Mouse (Mus musculus): ENCODE data around the gene Rtp1. TPM values are rescaled to one million over a fixed set of nuclear protein-coding genes. Genes with fewer than 3 reads are reported as not detected.

The Rtp1 gene
- total RNA-seq, 2 experiments from 2014 or later = not detected

DNA sequence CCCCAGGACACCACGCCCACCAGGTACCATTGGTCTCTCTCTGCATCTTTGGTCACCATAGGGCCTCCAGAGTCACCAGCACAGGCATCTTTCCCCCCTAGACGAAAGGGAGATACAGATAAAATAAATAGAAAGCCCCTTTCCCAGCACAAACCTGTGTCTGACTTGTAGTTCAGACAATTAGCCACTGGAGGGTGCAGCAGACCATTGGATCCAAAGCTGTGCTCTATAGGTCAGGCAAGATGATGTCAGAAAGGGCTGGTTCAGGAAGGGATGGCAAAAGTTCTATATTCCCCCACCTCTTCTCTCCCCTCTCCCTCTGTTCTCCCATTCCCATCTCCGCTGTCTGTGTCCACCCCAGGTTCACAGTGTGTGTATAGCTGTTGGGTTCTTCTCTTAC is 23.5 kb downstream of the Rtp1 start:
- peak; percentile 52 to 75 for DNase-seq
- intact Hi-C loops (cut with DNase I) = loop anchor here (1.0 to 5.0 kb wide), 4 partner anchors 45 to 500 kb away; no protein-coding TSS in a partner anchor

GRCm38 (mm10) chr16:23454376-23454775 is 25.4 kb downstream of the Rtp1 start:
- DNase-seq = no peak
- intact Hi-C loops (cut with DNase I) = loop anchor here (5.0 kb wide), 2 partner anchors 43 to 498 kb away; no protein-coding TSS in a partner anchor

DNA sequence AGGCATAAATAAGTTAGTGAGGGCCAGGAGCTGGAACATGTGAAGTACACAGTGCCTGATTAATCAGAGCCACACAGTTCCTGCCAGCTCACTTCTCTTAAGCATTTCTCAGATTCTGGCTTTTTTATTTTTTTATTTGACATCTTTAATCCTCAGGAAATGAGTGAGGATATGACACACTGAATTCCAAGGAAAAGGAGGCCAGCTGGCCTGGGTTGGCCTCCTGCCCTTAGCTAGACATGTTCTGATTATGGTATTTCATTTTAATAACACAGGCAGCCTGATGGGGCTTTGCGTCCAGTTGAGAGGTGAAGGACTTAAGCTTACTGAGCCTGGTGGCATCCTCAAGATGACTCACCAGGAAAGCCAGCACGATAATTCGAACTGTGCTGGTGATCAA is 27.6 kb downstream of the Rtp1 start:
- peak; percentile 60 to 72 for DNase-seq
- intact Hi-C loops (cut with DNase I) = no loop called here

- DNase-seq = no peak
- intact Hi-C loops (cut with DNase I) = no loop called here
Measured at GRCm38 (mm10) chr16:23457338-23457737, 28.4 kb downstream of the Rtp1 start.

- no peak for DNase-seq
- intact Hi-C loops (cut with DNase I) = no loop called here
Measured at GRCm38 (mm10) chr16:23458906-23459588, 30.1 kb downstream of the Rtp1 start.

- intact Hi-C loops (cut with DNase I) = no loop called here
- no peak for DNase-seq
Measured at GRCm38 (mm10) chr16:23463671-23464347, 34.9 kb downstream of the Rtp1 start.

GRCm38 (mm10) chr16:23471551-23471950 is 42.6 kb downstream of the Rtp1 start:
- DNase-seq = no peak
- intact Hi-C loops (cut with DNase I) = no loop called here

DNA sequence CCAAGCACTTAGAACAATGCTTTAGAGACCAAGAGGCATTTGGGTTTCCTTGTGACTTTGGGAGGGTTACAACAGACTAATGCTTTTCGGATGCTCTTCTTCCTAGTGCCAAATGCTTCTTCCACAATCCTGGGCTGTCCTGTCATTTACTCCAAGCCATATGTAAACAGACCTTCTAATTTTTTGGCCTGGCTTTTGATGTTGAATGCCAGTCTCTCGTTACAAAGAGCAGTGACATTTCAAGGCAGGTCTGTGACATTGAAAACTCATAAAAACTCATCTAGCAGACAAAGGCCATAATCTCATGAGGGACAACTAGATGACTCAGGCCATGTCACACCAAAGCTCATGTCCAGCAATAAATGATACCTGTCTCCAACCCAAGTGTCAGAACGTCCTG is 43.1 kb downstream of the Rtp1 start:
- intact Hi-C loops (cut with DNase I) = no loop called here
- no peak for DNase-seq

- DNase-seq = no peak
- intact Hi-C loops (cut with DNase I) = no loop called here
Measured at GRCm38 (mm10) chr16:23475651-23476050, 46.7 kb downstream of the Rtp1 start.

DNA sequence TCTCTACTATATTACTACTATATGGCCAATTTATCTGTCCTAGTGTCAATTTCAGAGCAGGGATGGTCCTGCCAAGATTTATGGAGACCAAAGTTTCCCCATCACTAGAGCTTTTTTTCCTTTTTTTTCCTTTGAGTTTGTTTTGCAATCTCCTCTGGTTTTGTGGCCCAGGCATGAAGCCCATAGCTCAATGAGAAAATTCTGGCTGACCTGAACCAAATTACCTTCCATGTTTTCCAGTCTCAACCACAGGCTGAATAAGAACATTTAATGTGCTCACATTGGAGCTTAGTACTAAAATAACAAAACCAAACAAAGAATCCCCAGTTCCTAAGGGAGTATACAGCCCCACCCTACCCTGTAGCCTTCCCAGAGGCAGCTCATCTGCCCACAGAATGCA is 47.7 kb downstream of the Rtp1 start:
- intact Hi-C loops (cut with DNase I) = no loop called here
- no peak for DNase-seq

DNA sequence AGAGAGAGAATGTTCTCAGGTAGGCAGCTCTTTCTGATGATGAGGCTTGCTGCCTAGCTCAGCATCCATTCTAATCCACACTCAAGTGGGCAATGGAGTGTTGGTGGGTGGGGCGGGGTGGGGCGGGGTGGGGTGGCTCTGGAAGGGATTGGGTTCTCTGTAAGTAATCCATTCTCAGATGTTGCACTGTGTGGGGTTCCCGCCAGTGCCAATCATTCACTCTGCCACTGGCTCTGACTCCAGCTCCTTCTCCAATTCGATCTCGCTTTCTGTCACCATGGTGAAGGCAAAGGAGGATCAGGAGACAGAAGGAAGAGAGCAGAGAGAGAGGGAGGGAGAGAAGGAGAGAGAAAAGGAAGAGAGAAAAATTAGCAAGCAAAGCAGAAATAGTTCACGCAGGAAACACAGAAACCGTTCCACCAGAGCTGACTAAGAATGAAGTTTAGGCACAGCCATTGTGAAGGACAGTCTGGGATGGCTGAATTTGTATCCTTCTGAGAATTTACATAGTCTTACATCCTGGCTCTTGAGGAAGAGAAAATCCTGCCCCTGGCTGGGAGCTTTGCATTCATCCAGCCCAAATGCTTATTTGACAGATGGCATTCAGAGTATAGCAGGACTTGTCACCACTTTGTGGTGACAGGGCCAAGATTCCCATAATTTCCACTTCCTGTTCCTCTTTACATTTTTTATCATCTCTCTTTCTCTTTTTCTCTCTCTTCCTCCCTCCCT is 51.1 kb downstream of the Rtp1 start:
- DNase-seq = no peak
- intact Hi-C loops (cut with DNase I) = no loop called here

DNA sequence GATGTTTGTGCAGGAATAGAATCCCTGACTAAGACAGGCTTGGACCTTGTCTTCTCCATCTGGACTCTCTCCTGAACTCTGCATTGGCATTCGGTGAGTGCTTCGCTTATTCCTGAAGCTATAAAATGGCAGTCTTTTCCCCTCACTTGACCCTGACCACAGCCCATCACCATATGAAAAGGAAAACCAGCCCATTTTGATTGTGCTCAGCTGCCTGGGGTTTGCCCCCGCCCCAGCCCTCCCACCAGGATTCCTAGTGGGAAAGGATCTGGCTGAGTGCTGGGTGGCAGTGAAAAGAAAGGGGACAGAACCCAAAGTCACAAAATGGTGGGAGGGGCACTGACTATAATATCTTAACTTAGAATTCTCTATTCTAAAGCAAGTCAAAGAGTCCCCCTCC is 53.3 kb downstream of the Rtp1 start:
- no peak for DNase-seq
- intact Hi-C loops (cut with DNase I) = no loop called here

GRCm38 (mm10) chr16:23482846-23483245 is 53.9 kb downstream of the Rtp1 start:
- intact Hi-C loops (cut with DNase I) = no loop called here

GRCm38 (mm10) chr16:23483292-23483691 is 54.4 kb downstream of the Rtp1 start:
- no peak for DNase-seq
- intact Hi-C loops (cut with DNase I) = no loop called here

More at GRCm38 (mm10) chr16:23482846-23483245, 53.9 kb downstream of the Rtp1 start:
- DNase-seq = no peak

Other genes with a start within 250 kb of the Rtp1 start
- gene St6gal1, start 204.4 kb upstream of the Rtp1 start, total RNA-seq (2021) = 10 to 100 TPM; 12.4 to 13.3 TPM
- gene Rtp4, start 91.2 kb downstream of the Rtp1 start, total RNA-seq (2021) = 1 to 10 TPM; 2.4 to 3.0 TPM
- gene Masp1, start 91.7 kb downstream of the Rtp1 start, total RNA-seq (2021) = 10 to 100 TPM; 20.5 to 23.5 TPM